Mouse (Mus musculus) gonadal fat pad, adult 2 months (tissue): ENCODE measurements around the gene Tsks. TPM values are rescaled to one million over a fixed set of nuclear protein-coding genes. Genes with fewer than 3 reads are reported as not detected.

ENCODE experiments used
- DNase-seq: peaks from one replicate; pipeline ENCODE4 v3.0.0-alpha.2; 2012; ENCODE audit warnings: low read depth
- polyA plus RNA-seq: library from polyadenylated mRNA; depleted of rRNA; stranded (reverse); fragments of >200 nt; gene quantifications from 2 replicates; pipeline ENCODE4 v1.2.3, GENCODE M21; 2012; rRNA removed

Gene Tsks
- polyA plus RNA-seq = 3.5 and 4.7 TPM in 2 replicates

- DNase-seq = no peak
Measured at GRCm38 (mm10) chr7:44942904-44943303, at the start of gene Tsks. TSS of gene Tsks (plus strand) at chr7:44943204.

- DNase-seq = no peak
Measured at GRCm38 (mm10) chr7:44894175-44894574, 48.8 kb upstream of the Tsks start.

- DNase-seq = no peak
Measured at GRCm38 (mm10) chr7:44895206-44895592, 47.8 kb upstream of the Tsks start.

GRCm38 (mm10) chr7:44895593-44896434, 47.2 kb upstream of the Tsks start, which contains the start of gene Fuz:
TSS of gene Fuz (plus strand) at chr7:44896079.
- peak; percentile 69 for DNase-seq

GRCm38 (mm10) chr7:44896499-44896898, 46.5 kb upstream of the Tsks start:
- DNase-seq = no peak

GRCm38 (mm10) chr7:44898607-44899006, 44.4 kb upstream of the Tsks start:
- no peak for DNase-seq

GRCm38 (mm10) chr7:44900632-44901031, 42.4 kb upstream of the Tsks start:
- no peak for DNase-seq

- DNase-seq = no peak
Measured at GRCm38 (mm10) chr7:44901230-44901722, 41.7 kb upstream of the Tsks start.

GRCm38 (mm10) chr7:44905430-44905829, 37.6 kb upstream of the Tsks start:
- no peak for DNase-seq

GRCm38 (mm10) chr7:44908706-44909476, 34.1 kb upstream of the Tsks start:
- no peak for DNase-seq

- DNase-seq = no peak
Measured at GRCm38 (mm10) chr7:44914396-44914795, 28.6 kb upstream of the Tsks start.

- no peak for DNase-seq
Measured at GRCm38 (mm10) chr7:44915314-44915713, 27.7 kb upstream of the Tsks start.

GRCm38 (mm10) chr7:44916191-44916590, 26.8 kb upstream of the Tsks start:
- DNase-seq = no peak

- DNase-seq = no peak
Measured at GRCm38 (mm10) chr7:44916881-44917280, 26.1 kb upstream of the Tsks start.

GRCm38 (mm10) chr7:44918219-44918618, 24.8 kb upstream of the Tsks start:
- no peak for DNase-seq

GRCm38 (mm10) chr7:44919127-44919526, 23.9 kb upstream of the Tsks start:
- DNase-seq = no peak

GRCm38 (mm10) chr7:44922530-44922929, 20.5 kb upstream of the Tsks start:
- no peak for DNase-seq

GRCm38 (mm10) chr7:44925468-44925867, 17.5 kb upstream of the Tsks start:
- DNase-seq = no peak

- no peak for DNase-seq
Measured at GRCm38 (mm10) chr7:44928570-44928969, 14.4 kb upstream of the Tsks start.

- DNase-seq = peak; percentile 97
Measured at GRCm38 (mm10) chr7:44929204-44930151, 13.5 kb upstream of the Tsks start, which contains the start of gene Ap2a1. TSS of gene Ap2a1 (minus strand) at chr7:44929496.

GRCm38 (mm10) chr7:44938680-44939079, 4.3 kb upstream of the Tsks start:
- DNase-seq = no peak
